Mouse (Mus musculus) olfactory bulb, adult 2 months (tissue): ENCODE measurements around the gene Tmem108. TPM values are rescaled to one million over a fixed set of nuclear protein-coding genes. Genes with fewer than 3 reads are reported as not detected.

Experiments
- H3K27ac ChIP-seq: fragments of 200-500 bp; 2 replicates; pipeline ENCODE4 v1.5.1; 2012; ENCODE audit warnings: low read depth, low read length; ENCODE audit not compliant: insufficient read depth
- H3K4me1 ChIP-seq: fragments of 200-500 bp; 2 replicates; pipeline ENCODE4 v1.6.1; 2012; ENCODE audit warnings: low read length; ENCODE audit not compliant: control insufficient read depth, insufficient read depth
- H3K4me3 ChIP-seq: fragments of 200-500 bp; 2 replicates; pipeline ENCODE4 v1.5.1; 2012; ENCODE audit warnings: mild to moderate bottlenecking, low read depth, low read length, moderate library complexity; ENCODE audit not compliant: insufficient read depth
- CTCF ChIP-seq: fragments of 200-500 bp; IDR thresholded peaks from 2 replicates; pipeline ENCODE4 v1.5.1; 2012; ENCODE audit warnings: low read depth, mild to moderate bottlenecking, low read length, moderate library complexity; ENCODE audit not compliant: insufficient read depth
- POLR2A ChIP-seq: fragments of 200-500 bp; IDR thresholded peaks from 2 replicates; pipeline ENCODE4 v1.6.1; 2012; ENCODE audit warnings: mild to moderate bottlenecking, low read depth, low read length, moderate library complexity; ENCODE audit not compliant: insufficient read depth
- WGBS: fragments of 180-500 bp; shearing (Covaris S2); methylation state at CpG from one replicate; pipeline ENCODE4 v1.1.7; 2018; 5-methylcytosine and 5-hydroxymethylcytosine counted together
- polyA plus RNA-seq: library from polyadenylated mRNA; stranded (reverse); fragments of >200 nt; gene quantifications from 2 replicates; pipeline ENCODE4 v1.2.4, GENCODE M21; 2012; ENCODE audit warnings: low replicate concordance; ENCODE audit not compliant: missing spikeins, insufficient read depth, insufficient read length

Gene Tmem108
- polyA plus RNA-seq, 1 experiment = not detected

DNA sequence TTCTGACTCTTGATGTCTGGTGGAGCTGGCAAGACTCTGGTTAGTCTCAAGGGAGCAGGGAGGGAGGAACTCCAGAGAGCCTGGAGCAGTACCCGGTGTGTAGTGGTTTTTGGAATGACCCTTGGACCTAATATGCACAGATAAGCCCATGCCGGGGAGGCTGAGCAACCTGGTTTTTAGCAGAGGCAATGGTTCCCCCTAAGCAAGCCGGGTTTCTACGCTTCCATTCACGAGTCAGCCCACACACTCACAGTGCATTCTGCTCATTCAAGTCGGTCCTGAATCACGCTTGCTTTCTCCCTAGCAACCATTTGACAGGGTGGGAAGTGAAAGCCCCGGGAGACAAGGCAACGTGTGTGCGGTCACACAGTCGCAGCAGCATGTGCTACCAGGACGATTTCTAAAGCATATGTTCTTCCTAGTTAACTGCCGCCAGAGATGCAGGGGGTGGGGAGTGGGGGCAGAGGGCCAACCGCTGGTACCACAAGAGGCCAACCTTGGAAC lies 259.7 kb downstream of the Tmem108 start:
- TF ChIP-seq CTCF (no peak), POLR2A (no peak)
- Histone ChIP-seq H3K4me3 (no peak overlapping the region), H3K27ac (no peak overlapping the region), H3K4me1 (peaks cover 20% of the 10 kb centered on the region)
- 10% methylated on average over 14 of the region's 14 CpGs for WGBS

DNA sequence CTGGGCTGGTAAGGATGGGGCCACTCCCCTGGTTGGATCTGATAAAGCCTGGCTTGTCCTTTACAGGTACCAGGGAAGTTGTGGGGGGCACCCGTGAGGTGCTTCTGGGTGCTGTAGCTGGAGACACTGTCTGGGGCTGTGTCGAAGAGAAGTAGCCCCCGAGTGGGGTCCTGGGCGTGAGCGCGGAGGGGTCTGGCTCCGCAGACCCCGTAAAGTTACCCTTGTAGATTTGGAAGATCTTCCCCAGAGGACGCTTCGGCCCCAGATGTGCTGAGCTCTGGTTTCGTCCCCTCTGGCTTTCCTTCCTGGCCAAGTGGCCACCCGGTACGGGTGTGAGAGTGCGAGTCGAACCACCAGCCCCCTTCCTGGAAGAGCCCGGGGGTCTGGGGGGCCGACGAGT lies 262.3 kb downstream of the Tmem108 start:
- H3K27ac ChIP-seq = no peak overlapping the region
- no peak for TF ChIP-seq POLR2A
- no peak for TF ChIP-seq CTCF
- H3K4me1 ChIP-seq = peaks cover 20% of the 10 kb centered on the region
- no peak overlapping the region for H3K4me3 ChIP-seq
- 96% methylated on average over 18 of the region's 18 CpGs for WGBS

DNA sequence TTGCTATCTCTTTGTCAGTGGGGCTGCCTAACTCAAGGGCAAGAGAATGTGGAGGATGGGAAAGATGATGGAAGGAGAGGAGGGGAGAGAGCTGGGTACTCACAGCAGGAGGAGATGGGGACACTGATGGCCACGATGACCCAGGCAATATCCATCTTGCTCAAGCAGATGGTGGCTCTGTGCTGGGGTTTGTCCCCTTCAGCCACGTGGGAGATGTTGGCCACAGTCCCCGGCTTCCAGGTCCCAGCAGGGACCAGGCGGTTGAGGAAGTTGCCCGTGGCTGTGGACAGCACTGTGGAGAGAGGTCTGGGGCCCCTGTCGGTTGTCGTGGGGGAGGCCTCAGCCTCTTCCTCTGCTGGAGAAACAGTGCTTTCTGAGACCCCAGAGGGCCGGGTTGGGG lies 262.9 kb downstream of the Tmem108 start:
- 77% methylated on average over 8 of the region's 8 CpGs for whole genome bisulfite sequencing
- H3K4me3 ChIP-seq = no peak overlapping the region
- no peak overlapping the region for H3K27ac ChIP-seq
- TF ChIP-seq CTCF = no peak
- no peak for TF ChIP-seq POLR2A
- H3K4me1 ChIP-seq = peaks cover 20% of the 10 kb centered on the region

DNA sequence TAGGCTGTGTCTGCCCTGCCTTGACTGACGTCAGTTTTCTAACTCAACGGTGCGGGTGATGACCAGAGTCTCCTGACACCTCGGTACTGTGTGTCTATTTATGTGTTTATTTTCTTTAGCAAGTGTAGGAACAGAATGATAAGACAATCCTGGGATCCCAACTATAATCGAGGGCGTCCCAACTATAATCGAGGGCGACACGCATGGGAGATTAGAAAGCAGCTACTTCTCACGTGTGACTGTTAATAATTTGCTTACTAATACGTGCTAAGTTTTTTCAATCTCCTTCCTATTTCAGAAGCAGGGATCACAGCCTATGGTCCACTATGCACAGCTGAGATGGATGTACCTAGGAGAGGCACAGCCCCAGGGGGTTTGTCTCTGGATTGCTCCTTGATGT lies 266.2 kb downstream of the Tmem108 start:
- Histone ChIP-seq H3K4me3 (no peak overlapping the region), H3K27ac (no peak overlapping the region), H3K4me1 (peaks cover 3% of the 10 kb centered on the region; the same call in 1 of the 2 replicates)
- 91% methylated on average over 11 of the region's 11 CpGs for WGBS
- no peak for TF ChIP-seq CTCF
- TF ChIP-seq POLR2A = no peak

DNA sequence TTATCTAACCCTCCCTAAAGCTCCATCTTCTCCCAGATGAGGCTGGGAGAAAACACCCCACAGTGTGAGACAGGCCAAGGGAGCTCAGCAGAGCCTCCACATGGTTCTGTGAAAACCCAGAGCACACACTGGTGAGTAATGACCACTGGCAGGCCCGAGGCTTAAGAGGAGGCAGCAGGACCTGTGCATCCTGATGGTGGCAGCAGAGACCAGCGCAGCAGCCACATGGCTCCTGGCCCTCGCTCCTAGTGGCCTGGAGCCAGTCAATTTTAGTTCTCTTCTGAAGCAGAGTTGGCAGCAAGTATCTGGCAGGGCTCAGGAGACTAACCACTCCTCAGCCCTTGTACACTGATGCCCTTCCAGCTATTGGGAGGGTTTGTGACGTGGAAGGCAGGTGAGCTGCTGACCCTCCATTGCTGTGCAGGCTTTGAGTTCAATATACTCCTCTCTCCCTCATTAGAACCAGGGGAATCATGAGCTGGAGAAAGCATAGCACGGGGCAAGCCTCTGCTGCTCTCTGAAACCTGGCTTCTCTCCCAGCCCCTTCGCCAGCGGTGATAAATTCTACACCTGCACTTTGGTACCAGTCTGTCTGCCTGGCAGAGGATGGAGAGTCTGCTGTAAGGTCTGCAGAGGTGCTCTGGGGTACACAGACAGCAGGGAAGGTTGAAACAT lies 267.2 kb downstream of the Tmem108 start:
- TF ChIP-seq POLR2A = no peak
- peak; percentile 94 for TF ChIP-seq CTCF
- H3K4me1 ChIP-seq = peaks cover 3% of the 10 kb centered on the region; the same call in 1 of the 2 replicates
- 20% methylated on average over 7 of the region's 7 CpGs for WGBS
- H3K4me3 ChIP-seq = no peak overlapping the region
- H3K27ac ChIP-seq = no peak overlapping the region

DNA sequence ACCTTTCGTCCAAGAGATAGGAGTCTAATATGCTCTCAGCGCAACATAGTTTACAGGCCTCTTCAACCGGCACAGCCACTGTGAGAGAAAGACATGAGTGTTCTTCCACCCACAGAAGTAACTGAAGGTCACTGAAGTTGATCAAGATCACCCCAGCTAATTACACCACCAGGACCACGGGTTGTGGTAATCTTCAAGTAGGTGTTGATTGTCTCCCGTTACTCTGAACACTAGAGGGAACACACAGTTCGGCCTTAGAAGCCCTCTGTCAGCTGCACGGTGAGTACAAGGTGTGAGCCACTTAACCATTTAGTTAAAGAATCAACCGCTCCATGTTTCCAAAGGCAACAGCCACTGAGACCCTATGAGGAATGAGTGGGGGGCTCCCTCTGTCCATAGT lies 269.7 kb downstream of the Tmem108 start:
- TF ChIP-seq POLR2A = no peak
- no peak for TF ChIP-seq CTCF
- no peak overlapping the region for H3K27ac ChIP-seq
- no peak overlapping the region for H3K4me3 ChIP-seq
- 91% methylated on average over 8 of the region's 8 CpGs for WGBS
- H3K4me1 ChIP-seq = no peaks in the 10 kb centered on the region; the same call in 1 of the 2 replicates

DNA sequence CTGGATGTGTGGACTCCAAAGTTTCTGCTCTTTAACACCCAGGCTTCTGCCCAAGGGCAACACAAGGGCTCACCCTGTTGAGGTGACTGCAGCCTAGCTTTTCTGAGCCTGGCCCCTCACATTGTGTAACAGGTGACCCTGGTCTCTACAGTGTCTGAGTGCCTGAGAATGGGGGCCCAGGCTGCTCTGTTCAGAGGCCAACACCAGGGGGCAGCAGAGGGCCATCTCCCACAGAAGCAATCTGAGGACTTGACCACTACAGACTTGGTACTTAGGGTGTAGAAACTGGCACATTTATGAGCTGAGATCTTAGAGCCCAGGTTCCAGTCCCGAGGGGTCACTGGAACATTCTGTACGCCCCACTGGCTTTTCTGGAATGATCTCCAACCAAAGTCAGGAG lies 271.2 kb downstream of the Tmem108 start:
- Histone ChIP-seq H3K4me1 (peaks cover 5% of the 10 kb centered on the region; the same call in 1 of the 2 replicates), H3K27ac (no peak overlapping the region), H3K4me3 (no peak overlapping the region)
- peak; percentile 85 for TF ChIP-seq CTCF
- TF ChIP-seq POLR2A = no peak
- 14% methylated on average over 2 of the region's 2 CpGs for WGBS

DNA sequence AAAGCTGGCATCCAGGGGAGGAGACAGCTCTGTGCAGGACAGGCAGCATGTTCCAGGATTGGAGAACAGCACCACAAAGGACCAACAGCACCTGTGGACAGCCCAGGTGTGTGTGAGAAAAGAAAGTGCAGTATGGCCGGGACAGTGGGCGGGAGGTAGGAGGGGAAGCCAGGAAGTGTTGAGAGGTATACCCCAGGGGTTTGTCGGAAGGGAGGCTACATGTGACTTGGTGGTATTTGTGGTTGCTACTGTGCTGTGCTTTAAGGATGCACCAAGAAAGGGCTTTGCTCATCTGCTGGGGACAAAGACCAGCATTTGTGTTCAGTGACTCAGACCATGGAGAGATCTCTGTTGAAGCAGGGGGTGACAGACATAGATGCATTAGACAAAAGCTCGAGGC lies 271.8 kb downstream of the Tmem108 start:
- H3K4me3 ChIP-seq = no peak overlapping the region
- no peak overlapping the region for H3K27ac ChIP-seq
- peaks cover 5% of the 10 kb centered on the region; the same call in 1 of the 2 replicates for H3K4me1 ChIP-seq
- TF ChIP-seq POLR2A = no peak
- TF ChIP-seq CTCF = no peak; the same call in 1 of the 2 replicates
- WGBS = 89% methylated on average over 4 of the region's 4 CpGs

DNA sequence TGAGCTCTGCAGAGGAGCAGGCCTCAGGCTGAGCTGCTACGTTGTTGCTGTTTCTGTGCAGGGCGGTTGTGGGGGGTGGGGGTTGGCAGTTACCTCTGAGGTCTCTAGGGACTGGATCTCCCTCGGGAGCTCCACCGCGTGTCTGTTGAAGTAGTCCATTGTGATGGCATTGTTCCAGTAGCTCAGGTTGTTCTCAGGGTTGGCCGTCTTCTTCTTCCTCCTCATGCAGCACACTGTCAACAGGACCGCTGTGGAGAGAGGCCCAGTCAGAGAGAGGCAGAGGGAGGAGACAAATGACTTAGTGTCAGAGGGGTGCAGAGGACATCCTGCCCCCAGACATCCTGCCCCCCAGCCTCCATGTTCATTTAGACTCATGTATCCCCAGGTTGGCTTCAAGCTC lies 272.5 kb downstream of the Tmem108 start:
- TF ChIP-seq POLR2A = no peak
- TF ChIP-seq CTCF = no peak
- 85% methylated on average over 7 of the region's 7 CpGs for WGBS
- Histone ChIP-seq H3K4me3 (no peak overlapping the region), H3K27ac (no peak overlapping the region), H3K4me1 (0 out of 2 replicates have a peak, but pooled peaks cover 5% of the 10 kb centered on the region)

DNA sequence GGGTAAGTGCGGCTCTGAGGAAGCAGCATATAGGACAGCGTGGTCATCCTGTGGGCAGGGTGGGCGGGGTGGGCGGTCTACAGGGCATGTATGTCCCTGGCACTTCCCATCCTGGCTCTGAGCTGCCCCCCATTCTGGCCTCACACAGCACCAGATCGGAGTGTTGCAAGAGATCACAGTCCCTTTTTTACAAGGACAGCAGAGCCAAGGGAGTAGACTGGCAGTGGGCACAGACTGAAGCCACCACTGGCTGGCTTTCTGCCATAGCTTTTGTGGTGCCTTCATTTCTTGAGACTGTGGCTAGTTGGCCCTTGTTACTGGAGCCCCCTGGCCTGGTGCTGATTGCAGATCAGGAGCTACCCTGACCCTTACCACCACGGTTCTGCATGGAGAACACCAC lies 275.4 kb downstream of the Tmem108 start:
- 78% methylated on average over 6 of the region's 6 CpGs for WGBS
- Histone ChIP-seq H3K4me3 (no peak overlapping the region), H3K27ac (no peak overlapping the region), H3K4me1 (0 out of 2 replicates have a peak, but pooled peaks cover 5% of the 10 kb centered on the region)
- no peak for TF ChIP-seq POLR2A
- TF ChIP-seq CTCF = no peak
